Mouse (Mus musculus): ENCODE data around the gene Mbd4.

DNA sequence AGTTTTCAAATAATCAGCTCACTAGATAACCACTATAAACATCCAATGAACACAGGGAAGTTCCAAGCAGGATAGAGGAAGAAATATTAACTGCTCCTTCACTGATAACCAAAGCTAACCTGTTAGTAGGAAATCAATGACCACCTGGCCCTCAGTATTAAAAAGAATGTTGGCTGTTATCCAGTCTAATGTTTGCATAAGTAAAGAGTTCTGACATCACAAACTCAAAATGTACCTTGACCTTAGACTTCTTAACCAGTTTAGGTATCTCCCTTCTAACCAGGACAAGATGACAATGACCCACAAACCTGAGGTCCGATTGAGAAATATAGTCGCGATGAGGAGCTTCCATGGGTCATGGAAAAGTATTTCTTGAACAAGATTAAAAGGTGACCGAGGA is 8.2 kb downstream of the Mbd4 start:
- TF ChIP-seq EP300 (optimal IDR thresholded peaks at IDR 0.05) (no peak), CTCF (IDR thresholded peaks at IDR 0.05; ENCODE audit: low read depth) (no peak)

Data from stomach, postnatal 0 days (tissue).